Mouse (Mus musculus) kidney, embryonic 14.5 days (tissue): ENCODE results near the gene Axdnd1. TPM values are rescaled to one million over a fixed set of nuclear protein-coding genes. Genes with fewer than 3 reads are reported as not detected.

ENCODE experiments used
- ATAC-seq: fragments of 200-750 bp; cut with Nextera tagmentation; 2 replicates; pipeline ENCODE4 v1.8.0; 2017; ENCODE audit warnings: moderate number of reproducible peaks, mild to moderate bottlenecking, moderate TSS enrichment, moderate library complexity; ENCODE audit not compliant: low FRiP score, low TSS enrichment
- H3K27ac ChIP-seq: fragments of 300-500 bp; sonication (generic); 2 replicates; pipeline ENCODE4 v1.5.1; 2014; ENCODE audit warnings: low read depth, mild to moderate bottlenecking, low read length, moderate library complexity, mixed read lengths
- H3K27me3 ChIP-seq: fragments of 300-500 bp; sonication (generic); 2 replicates; pipeline ENCODE4 v1.6.1; 2014; ENCODE audit warnings: mild to moderate bottlenecking, low read length; ENCODE audit not compliant: control insufficient read depth, insufficient read depth
- H3K36me3 ChIP-seq: fragments of 300-500 bp; sonication (generic); 2 replicates; pipeline ENCODE4 v1.6.1; 2014; ENCODE audit warnings: low read length, mixed read lengths; ENCODE audit not compliant: control insufficient read depth, insufficient read depth
- H3K4me1 ChIP-seq: fragments of 300-500 bp; sonication (generic); 2 replicates; pipeline ENCODE4 v1.6.1; 2014; ENCODE audit warnings: low read length, mixed read lengths; ENCODE audit not compliant: control insufficient read depth, insufficient read depth
- H3K4me2 ChIP-seq: fragments of 300-500 bp; sonication (generic); replicated peaks from 2 replicates; pipeline ENCODE4 v1.6.1; 2014; ENCODE audit warnings: low read depth, mild to moderate bottlenecking, low read length
- H3K4me3 ChIP-seq: fragments of 300-500 bp; sonication (generic); 2 replicates; pipeline ENCODE4 v1.5.1; 2014; ENCODE audit warnings: mild to moderate bottlenecking, low read length
- H3K9ac ChIP-seq: fragments of 300-500 bp; sonication (generic); 2 replicates; pipeline ENCODE4 v1.6.1; 2014; ENCODE audit warnings: low read depth, mild to moderate bottlenecking, low read length, moderate library complexity
- H3K9me3 ChIP-seq: fragments of 300-500 bp; sonication (generic); 2 replicates; pipeline ENCODE4 v1.6.1; 2016; ENCODE audit warnings: low read length; ENCODE audit not compliant: control insufficient read depth
- WGBS: fragments of 180-500 bp; shearing (Covaris S2); extraction: QIAGEN DNeasy Blood & Tissue Kit; methylation state at CpG from one replicate; pipeline ENCODE4 v1.1.7; 2014; 5-methylcytosine and 5-hydroxymethylcytosine counted together
- polyA plus RNA-seq: library from polyadenylated mRNA; unstranded; fragments of >200 nt; fragmentation: Nextera tagmentation; extraction: Ambion mirVana; gene quantifications from 2 replicates; pipeline ENCODE4 v1.2.1, GENCODE M21; 2014

Gene Axdnd1
- polyA plus RNA-seq, 1 experiment from 2014 or later, result 1.8 TPM

DNA sequence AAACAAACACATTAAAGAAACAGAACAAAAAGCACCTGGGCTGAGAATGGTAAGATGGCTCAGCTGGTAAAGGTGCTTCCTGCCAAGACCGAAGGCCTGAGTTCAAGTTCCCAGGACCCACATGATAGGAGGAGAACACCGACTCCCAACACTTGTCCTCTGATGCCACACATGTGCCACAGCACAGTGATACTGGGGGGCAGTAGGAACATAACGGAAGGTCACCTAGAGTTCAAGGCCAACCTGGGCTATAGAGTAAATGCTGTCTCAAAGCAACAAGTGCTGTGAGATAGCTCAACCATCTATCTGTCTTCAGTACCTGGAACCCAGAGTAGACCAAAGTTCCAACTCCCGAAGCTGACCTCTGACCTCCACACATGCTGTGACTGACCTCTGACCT is 39.3 kb upstream of the Axdnd1 start:
- Histone ChIP-seq H3K4me1 (no peaks in the 10 kb centered on the region), H3K4me3 (no peak overlapping the region), H3K9ac (no peak overlapping the region), H3K27ac (no peak overlapping the region), H3K4me2 (no peak overlapping the region), H3K27me3 (no peaks in the 10 kb centered on the region), H3K9me3 (no peaks in the 10 kb centered on the region), H3K36me3 (peaks cover 11% of the 10 kb centered on the region; the same call in 1 of the 2 replicates)
- no peak for ATAC-seq
- 95% methylated on average over 4 of the region's 4 CpGs for WGBS

DNA sequence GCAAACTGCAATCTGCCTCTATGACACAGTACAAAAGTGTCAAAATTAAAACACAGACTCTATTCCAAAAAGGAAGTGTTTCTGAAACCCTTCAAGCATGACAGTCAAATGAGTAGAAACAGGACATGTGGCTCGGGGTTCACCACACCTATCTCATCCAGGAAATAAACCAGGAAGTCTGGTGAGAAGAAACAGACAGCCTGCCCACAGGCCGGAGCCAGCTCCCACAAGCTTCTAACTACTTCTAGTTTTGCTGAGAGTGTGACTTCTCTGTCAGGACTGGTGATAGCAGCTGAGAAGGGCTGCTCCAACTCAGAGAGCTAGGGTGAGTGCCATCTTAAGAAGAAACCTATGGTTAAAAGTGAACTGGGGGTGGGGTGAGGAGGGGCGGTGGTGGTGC is 38.7 kb upstream of the Axdnd1 start:
- Histone ChIP-seq H3K4me1 (no peaks in the 10 kb centered on the region), H3K4me2 (no peak overlapping the region), H3K9ac (no peak overlapping the region), H3K4me3 (no peak overlapping the region), H3K27ac (no peak overlapping the region), H3K36me3 (peaks cover 7% of the 10 kb centered on the region; the same call in 1 of the 2 replicates), H3K9me3 (no peaks in the 10 kb centered on the region), H3K27me3 (no peaks in the 10 kb centered on the region)
- WGBS, result 76% methylated on average over 3 of the region's 3 CpGs
- ATAC-seq, result no peak

DNA sequence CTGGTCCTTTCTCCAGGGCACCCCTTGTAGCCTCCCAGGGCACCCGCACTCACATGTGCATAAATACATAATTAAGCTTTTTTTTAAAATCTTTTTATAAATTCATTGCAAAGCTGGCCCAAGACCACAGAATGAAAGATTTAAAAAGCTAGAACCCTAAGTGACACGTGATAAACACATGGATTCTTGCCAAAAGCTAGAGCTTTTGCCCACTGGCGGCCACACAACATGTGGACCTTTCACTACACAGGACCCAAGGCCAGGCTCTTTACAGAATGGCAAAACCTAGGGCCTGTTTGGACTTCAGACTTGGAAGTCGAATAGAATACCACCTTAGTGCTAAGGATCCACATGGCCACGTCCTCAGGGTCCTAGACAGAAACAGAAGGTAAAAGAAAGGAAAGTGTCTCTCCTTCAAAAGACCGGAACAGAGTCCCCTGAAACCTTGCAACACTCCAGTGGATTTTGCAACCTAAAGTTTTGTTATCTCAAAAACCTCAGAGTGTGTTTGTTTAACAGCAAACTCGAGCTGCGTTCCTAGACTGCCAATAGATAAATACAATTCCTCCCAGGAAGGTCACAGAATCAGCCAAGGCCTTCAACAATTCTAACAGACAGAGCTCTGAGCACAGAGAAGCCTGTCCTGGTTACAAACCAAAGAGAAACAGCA is 37.6 kb upstream of the Axdnd1 start:
- no peaks in the 10 kb centered on the region for H3K27me3 ChIP-seq
- no peak for ATAC-seq
- H3K9me3 ChIP-seq, result no peaks in the 10 kb centered on the region
- H3K4me2 ChIP-seq, result no peak overlapping the region
- H3K27ac ChIP-seq, result no peak overlapping the region
- H3K4me1 ChIP-seq, result no peaks in the 10 kb centered on the region
- H3K36me3 ChIP-seq, result peaks cover 6% of the 10 kb centered on the region; the same call in 1 of the 2 replicates
- WGBS, result 67% methylated on average over 8 of the region's 8 CpGs
- no peak overlapping the region for H3K4me3 ChIP-seq
- no peak overlapping the region for H3K9ac ChIP-seq

DNA sequence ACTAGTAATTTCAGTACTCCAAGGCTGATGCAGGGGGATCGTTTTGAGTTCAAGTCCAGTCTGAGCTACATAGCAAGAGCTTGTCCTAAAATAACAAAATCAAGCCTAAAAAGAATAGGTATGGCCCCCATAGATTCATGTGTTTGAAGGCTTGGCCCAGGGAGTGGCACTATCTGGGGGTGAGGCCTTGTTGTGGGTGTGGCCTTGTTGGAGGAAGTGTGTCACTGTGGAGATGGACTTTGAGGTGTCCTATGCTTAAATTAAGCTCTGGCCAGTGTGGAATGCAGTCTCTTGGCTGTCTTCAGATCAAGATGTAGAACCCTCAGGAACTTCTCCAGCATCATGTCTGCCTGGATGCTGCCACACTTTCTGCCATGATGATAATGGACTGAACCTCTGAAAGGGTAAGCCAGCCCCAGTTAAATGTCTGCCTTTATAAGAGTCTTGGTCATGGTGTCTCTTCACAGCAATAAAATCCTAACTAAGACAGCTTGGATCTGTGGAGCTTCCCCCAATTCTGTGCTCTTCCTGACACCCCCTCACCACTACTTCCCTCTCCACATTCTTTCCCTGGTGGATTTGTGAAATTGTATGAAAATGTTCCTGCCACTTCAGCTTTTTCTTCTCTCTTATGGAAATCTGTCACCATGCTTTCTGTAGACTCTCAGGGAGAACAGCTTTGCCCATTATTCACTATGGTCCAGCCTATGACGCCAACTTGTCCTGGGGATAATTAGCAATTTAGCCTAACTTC is 34.2 kb upstream of the Axdnd1 start:
- WGBS, result 96% methylated on average over 2 of the region's 2 CpGs
- ATAC-seq, result no peak
- Histone ChIP-seq H3K4me2 (no peak overlapping the region), H3K9me3 (no peaks in the 10 kb centered on the region), H3K27me3 (no peaks in the 10 kb centered on the region), H3K4me1 (no peaks in the 10 kb centered on the region), H3K36me3 (peaks cover 8% of the 10 kb centered on the region; the same call in 1 of the 2 replicates), H3K4me3 (no peak overlapping the region), H3K27ac (no peak overlapping the region), H3K9ac (no peak overlapping the region)

DNA sequence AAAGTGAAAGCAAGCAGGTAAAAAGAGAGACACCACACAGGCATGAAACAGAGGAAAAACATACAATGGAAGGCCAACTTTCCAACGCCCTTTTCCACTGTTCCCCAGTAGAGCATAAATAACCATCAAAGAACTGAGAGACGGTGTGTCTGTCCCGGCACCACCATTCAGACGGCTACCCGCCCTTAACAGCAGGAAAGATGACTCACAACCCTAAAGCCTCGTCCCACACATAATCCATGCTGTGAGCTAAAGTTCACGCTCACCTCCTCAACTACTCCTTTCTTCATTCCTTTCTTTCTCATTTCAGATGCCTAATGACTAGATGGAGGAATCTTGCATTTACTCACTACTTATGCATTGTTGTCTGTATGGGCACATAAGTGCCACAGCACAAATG is 33.4 kb upstream of the Axdnd1 start:
- no peak for ATAC-seq
- 45% methylated on average over 7 of the region's 7 CpGs for WGBS
- Histone ChIP-seq H3K9ac (no peak overlapping the region), H3K4me2 (no peak overlapping the region), H3K4me1 (no peaks in the 10 kb centered on the region), H3K9me3 (no peaks in the 10 kb centered on the region), H3K4me3 (no peak overlapping the region), H3K36me3 (peaks cover 8% of the 10 kb centered on the region; the same call in 1 of the 2 replicates), H3K27ac (no peak overlapping the region), H3K27me3 (no peaks in the 10 kb centered on the region)

DNA sequence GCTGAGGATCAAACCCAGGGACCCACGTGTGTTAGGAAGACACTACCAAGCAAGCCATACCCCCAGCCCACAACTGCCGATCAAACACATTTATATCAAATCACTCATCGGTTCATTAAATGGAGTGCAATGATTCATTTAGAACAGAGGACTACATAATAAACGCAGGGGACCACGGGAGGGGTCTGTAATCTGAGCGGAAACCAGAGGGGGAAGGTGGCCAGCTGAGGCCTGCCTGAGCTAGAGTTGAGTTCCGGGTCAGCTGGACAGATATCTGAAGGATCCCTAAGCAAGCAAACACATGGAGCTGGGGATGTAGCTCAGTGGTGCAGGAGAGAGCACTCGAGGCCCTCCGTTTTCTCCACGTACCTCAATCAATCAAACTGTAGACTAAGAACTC is 32.9 kb upstream of the Axdnd1 start:
- Histone ChIP-seq H3K4me1 (no peaks in the 10 kb centered on the region), H3K36me3 (peaks cover 8% of the 10 kb centered on the region; the same call in 1 of the 2 replicates)
- 54% methylated on average over 10 of the region's 10 CpGs for WGBS

DNA sequence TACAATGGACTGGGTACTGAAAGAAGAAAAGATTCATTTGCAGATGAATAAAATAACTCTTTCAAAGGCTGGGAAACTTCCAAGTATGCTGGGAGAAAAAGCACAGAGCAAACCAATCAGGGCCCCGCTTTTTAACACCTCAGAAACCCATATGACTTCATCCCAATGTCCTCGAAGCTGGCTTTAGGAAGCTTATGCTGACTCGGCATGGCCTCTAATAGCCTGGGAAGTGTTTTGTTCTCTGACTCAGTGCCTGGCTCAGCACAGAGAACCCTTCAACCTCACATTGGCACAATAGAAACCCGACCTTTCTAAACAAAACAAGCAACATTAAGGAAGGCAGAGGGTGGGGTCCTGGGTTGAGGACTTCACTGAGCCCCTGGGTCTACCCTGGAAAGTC is 29.5 kb upstream of the Axdnd1 start:
- Histone ChIP-seq H3K36me3 (peaks cover 5% of the 10 kb centered on the region; the same call in 1 of the 2 replicates), H3K9me3 (no peaks in the 10 kb centered on the region), H3K4me2 (no peak overlapping the region), H3K9ac (no peak overlapping the region), H3K4me1 (no peaks in the 10 kb centered on the region), H3K27ac (no peak overlapping the region), H3K4me3 (no peak overlapping the region), H3K27me3 (no peaks in the 10 kb centered on the region)
- ATAC-seq, result no peak
- WGBS, result 50% methylated on average over 4 of the region's 4 CpGs

More for the DNA sequence above, 32.9 kb upstream of the Axdnd1 start:
- Histone ChIP-seq H3K27ac (no peak overlapping the region), H3K27me3 (no peaks in the 10 kb centered on the region), H3K9me3 (no peaks in the 10 kb centered on the region), H3K9ac (no peak overlapping the region), H3K4me3 (no peak overlapping the region), H3K4me2 (no peak overlapping the region)
- no peak for ATAC-seq

DNA sequence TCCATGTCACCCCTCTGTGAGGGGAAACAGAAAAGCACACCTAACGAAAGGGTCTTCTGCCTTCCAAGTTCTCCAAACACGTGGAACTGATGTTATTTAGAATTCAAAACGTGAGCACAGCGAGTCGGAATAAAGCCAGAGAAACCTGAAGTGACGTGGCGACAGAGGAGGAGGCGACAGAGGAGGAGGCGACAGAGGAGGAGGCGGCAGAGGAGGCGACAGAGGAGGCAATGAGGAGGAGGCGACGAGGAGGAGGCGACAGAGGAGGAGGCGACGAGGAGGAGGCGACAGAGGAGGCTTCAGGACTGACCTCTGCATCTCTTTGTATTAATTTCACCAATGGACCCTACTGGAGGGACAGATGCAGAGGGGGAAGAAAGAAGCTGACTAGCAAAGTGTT is 28.7 kb upstream of the Axdnd1 start:
- Histone ChIP-seq H3K4me3 (no peak overlapping the region), H3K4me2 (no peak overlapping the region; the same call in 1 of the 2 replicates), H3K36me3 (peaks cover 8% of the 10 kb centered on the region; the same call in 1 of the 2 replicates), H3K27ac (no peak overlapping the region; the same call in 1 of the 2 replicates), H3K27me3 (no peaks in the 10 kb centered on the region), H3K9me3 (no peaks in the 10 kb centered on the region), H3K9ac (no peak overlapping the region), H3K4me1 (no peaks in the 10 kb centered on the region)
- WGBS, result 34% methylated on average over 17 of the region's 17 CpGs
- peak; percentile 44; the same call in 1 of the 2 replicates for ATAC-seq

DNA sequence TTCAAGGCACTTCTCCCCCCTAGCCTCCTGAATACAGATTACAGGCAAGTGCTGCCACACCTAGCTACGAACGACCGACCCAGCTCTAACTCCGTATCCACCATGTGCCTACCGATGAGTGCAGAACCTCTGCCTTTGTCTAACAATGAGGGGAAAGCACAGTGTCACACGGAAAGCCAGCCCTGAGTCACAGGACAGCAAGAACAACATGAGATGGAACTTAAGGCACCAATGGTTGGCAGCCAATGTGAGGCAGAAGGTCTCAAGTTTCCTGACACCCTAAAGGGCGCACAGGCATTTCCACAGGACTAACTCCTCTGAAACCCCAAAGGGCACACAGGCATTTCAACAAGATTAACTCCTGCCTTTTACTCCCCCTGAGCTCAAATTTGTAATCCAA is 28.1 kb upstream of the Axdnd1 start:
- H3K36me3 ChIP-seq, result peaks cover 8% of the 10 kb centered on the region; the same call in 1 of the 2 replicates
- no peak overlapping the region; the same call in 1 of the 2 replicates for H3K4me2 ChIP-seq
- H3K27me3 ChIP-seq, result no peaks in the 10 kb centered on the region
- 51% methylated on average over 7 of the region's 7 CpGs for WGBS
- H3K4me1 ChIP-seq, result no peaks in the 10 kb centered on the region
- H3K4me3 ChIP-seq, result no peak overlapping the region
- ATAC-seq, result peak; percentile 56
- H3K9ac ChIP-seq, result no peak overlapping the region
- peak overlapping the region; percentile 17; the same call in 1 of the 2 replicates for H3K27ac ChIP-seq
- no peaks in the 10 kb centered on the region for H3K9me3 ChIP-seq
